Mouse (Mus musculus) frontal cortex, postnatal 10 days (tissue): Measurements from ENCODE around the gene Omp.
"Not testable (repeated sequence)": the region's sequence is repeated elsewhere in the genome, so short reads cannot be mapped to it uniquely, and the experiment has no call there.

Experiments
- DNase-seq, 2 experiments: peaks; one replicate each; pipeline ENCODE4 v3.0.0; 2022; ENCODE audit warnings: low spot score in 2 of 2, mixed read lengths in 1 of 2

Gene Omp

GRCm38 (mm10) chr7:98145402-98145801 is at the start of gene Omp:
TSS of gene Omp (minus strand) at chr7:98145502.
- no peak for DNase-seq

GRCm38 (mm10) chr7:98194026-98194792 is 48.9 kb upstream of the Omp start:
- no peak for DNase-seq

DNA sequence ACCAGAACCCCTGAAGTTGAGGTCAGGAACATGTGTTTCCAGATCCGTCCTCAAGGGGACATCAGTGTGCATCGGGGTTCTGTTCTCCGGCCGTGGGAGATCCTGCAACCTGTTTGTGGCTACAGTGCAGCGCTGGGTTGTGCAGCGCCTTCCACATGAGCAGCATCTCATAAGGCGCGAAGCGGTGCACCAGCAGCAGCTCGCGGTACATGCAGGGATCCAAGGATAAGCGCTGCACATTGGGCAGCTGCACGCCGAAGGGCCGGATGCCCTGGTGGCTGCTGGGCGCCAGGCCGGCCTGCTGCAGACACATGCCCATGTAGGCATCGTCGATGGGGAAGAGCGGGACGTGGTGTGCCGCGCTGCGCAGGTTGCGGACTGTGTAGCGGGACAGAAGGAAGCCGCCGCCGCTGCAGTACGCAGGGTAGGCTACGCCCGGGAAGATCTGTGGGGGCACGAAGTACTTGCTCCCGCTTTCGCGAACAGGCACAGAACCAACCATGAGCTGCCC is 48.3 kb upstream of the Omp start:
- DNase-seq = no peak

DNA sequence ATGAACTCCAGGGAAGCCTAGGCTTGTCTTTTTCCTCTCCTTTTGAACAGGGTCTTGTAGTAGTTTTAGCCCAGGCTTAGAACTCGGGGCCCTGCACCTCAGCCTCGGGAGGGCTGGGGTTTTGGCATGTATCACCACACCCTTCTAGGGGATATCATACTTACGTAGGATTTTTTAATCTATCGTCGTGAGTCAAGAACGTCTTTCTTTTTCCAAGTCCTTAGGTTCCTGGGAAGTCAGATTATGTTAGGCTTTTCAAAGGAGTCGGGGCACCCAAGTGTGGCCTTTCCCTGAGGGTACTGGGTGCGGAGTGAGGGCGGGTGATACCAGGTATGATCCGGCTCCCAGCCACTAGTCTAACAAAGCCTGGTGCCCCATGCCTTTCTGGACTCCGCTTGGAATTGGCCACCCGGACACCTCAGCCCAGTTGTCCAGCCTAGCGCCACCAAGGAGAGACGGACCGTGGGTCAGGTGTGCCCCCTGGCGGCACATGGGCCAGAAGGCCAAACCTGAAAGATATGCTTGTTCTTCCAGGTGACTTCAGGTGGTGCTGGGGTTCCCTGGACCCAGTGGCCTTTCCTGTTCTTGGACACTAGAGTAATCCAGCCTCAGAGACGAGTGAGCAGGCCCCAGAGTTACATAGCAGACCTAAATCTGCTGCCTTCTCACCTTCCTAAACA is 46.4 kb upstream of the Omp start:
- DNase-seq = no peak

GRCm38 (mm10) chr7:98190578-98190977 is 45.3 kb upstream of the Omp start:
- DNase-seq = no peak

- no peak for DNase-seq
Observed at GRCm38 (mm10) chr7:98189745-98190144, 44.4 kb upstream of the Omp start.

DNA sequence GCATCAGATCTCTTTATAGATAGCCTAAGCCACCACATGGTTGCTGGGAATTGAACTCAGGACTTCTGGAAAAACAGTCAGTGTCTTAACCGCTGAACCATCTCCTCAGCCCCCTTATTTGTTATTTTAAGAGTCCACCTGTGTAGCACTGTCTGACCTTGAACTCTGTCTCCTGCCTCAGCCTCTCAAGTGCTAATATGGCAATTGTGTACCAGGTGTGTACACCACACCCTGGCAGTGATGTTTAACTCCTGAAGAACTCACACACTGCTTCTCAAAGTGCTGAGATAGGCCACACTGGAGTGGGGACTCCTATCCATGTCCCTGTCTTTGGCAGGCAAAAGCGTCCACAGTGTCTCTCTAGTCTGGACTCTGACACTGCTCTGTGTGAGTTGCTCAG is 43.4 kb upstream of the Omp start:
- DNase-seq = no peak

- DNase-seq = no peak
Observed at GRCm38 (mm10) chr7:98188238-98188637, 42.9 kb upstream of the Omp start.

DNA sequence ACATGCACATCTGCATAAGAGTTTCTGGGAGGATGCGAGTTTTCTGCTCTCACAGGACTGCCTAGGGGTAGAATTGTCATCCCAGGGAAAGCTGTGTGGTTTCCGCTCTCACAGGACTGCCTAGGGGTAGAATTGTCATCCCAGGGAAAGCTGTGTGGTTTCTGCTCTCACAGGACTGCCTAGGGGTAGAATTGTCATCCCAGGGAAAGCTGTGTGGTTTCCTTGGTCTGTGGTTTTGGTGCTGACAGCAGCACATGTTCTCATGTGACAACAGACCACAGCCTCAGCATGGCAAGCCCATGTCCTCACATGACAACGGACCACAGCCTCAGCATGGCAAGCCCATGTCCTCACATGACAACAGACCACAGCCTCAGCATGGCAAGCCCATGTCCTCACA is 42.0 kb upstream of the Omp start:
- DNase-seq = not testable (repeated sequence)

DNA sequence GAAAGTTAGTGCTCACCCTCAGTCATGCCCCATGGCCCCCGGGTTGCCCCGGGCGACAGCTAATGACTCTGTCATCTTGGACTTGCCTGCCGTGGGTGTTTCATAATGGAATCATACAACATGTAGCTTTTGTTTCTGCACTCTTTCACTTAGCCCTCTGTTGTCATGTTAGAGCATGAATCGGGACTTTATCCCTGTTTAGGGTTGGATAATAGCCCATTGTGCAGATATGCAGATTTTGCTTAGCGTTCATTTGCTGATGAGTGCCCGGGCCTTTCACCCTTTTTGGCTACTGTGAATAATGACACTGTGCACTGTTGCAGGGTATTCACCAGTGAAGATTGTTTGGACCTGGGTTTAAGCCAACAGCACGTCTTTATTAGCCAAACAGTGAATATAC is 41.3 kb upstream of the Omp start:
- no peak for DNase-seq

DNA sequence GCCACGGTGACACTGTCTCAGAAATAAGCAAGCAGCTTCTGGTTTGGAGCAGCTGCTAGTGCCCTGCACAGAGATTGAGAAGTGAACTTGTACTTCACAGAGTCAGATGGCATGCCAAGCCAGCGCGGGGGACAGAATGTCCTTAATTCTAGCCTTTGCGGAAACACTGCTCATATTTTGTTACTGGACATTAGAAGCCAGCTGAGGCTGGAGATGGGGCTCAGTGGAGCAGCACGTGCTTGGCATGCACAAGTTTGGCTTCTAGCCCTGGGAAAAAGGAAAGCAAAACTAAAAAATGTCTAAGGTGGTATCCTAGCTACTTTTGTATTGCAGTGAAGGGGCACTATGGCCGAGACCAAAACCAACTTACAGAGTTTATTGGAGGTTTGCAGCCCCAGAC is 40.0 kb upstream of the Omp start:
- no peak for DNase-seq

GRCm38 (mm10) chr7:98178560-98179231 is 33.4 kb upstream of the Omp start:
- DNase-seq = no peak

- DNase-seq = peak in 1 of 2 experiments; percentile 49
Observed at GRCm38 (mm10) chr7:98177929-98178559, 32.7 kb upstream of the Omp start, which contains the start of gene Capn5. TSS of gene Capn5 (minus strand) at chr7:98178274.

GRCm38 (mm10) chr7:98177566-98177928 is 32.2 kb upstream of the Omp start:
- DNase-seq = no peak

DNA sequence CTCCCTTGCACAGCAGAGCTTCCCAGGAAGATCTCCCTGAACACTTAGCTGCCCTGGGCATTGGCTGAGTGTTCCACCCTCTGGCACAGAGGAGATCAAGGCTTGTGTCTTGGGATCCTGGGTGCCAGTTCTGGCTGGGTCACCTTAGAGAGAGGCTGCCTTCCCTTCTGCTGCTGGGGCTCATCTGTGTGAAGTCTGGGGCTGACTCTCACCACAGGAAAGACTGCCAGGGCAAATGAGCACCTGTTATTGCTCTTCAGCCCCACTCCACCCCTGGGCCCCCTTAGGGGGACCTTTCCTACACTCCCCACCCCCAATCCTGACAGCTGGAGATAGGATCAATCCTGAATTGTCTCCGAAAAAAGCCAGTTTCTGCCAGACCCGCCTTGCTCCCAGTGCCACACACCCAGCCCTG is 31.8 kb upstream of the Omp start:
- no peak for DNase-seq

DNA sequence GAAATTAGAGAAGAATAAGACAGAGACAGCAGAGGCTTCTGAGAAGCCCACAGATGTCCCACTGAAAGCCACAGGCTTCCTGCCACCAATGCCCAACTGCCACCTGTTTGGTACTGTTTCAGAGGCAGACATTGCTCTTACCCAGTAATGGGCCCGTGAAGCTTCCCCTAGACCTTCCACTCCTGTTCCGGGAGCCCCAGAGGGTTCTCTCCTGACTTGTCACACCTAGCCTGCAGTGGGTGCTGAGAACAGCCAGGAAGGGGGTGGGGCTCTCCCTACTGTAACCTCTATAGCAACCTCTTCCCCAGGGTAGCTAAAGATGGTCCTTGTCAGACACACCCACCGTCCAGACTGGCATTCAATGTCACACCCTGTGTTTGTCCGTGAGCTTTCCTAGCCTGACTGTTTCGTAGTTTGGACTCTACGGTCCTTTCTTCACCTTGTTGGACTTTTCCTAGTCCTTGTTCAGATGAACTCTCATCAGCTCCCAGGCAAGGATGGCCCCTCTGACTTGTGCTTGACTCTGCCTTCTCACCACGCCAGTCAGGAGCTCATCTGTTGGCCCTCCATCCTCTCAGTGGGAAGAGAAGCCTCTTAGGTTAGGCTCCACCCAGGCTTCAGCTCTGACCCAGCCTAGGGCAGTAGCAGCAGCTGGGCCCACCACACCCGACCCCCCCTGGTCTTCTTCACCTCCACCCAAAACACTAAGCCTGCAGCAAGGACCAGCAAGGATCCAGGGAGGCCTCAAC is 31.2 kb upstream of the Omp start:
- no peak for DNase-seq

DNA sequence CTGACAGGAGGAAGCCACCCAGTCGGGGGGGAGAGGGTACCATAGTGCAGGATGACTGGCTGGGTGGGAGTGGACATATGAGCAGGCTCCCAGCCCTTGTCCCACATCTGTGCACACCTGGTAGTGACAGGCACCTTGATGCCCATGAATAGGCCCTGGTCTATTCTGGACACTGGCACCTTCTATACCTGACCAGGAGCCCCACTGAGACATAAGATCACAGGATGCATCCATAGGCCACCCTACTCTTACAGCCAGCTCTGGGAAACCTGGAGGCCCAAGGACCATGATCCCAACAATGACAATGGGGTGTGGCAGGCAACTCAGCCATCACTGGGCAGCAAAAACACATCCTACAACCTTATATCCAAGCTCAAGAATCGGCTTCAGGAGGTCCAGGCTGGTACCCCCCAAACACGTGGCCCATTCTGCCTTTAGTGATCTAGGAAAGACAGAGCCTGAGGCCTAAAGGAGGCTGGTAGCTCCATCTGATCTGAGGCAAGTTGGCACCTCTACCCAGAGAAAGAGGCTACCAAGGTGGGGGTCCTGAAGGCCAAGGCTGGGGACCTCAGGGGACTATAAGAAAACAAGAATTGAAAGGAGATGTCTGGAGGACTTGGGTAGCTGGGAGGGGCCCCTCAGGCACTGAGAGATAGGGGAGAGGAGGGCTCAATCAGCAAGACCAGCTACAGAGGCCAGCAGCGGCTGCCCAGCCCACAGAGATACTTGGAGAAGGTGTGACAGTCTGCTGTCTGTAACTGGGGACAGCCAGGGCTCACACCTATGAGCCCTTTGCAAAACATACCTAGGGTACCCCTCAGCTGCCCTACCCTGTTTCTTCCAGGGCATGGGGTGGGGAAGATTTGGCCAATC is 29.8 kb upstream of the Omp start:
- DNase-seq = no peak

- DNase-seq = no peak
Observed at GRCm38 (mm10) chr7:98173408-98173807, 28.1 kb upstream of the Omp start.

DNA sequence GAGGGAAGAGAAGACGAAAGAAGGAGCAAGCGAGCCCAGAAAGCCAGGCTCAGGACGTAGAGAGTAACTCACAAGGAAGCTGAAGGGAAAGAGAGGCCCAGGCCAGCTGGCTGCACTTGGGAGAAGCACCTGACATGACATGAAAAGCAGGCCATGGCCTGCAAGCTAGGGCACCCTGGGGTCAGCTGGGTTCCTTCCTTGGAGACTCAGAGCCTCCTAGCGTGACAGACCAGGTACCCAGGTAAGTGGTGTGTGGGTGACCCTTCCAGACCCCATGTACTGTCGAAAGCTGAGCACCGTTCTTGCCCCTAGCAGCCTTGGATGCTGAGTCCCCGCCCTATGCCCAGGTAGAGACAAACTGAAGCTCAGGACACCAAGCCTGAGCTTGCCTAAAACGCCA is 27.4 kb upstream of the Omp start:
- DNase-seq = no peak
